Mouse (Mus musculus): ENCODE measurements around the gene Galnt12.

DNA sequence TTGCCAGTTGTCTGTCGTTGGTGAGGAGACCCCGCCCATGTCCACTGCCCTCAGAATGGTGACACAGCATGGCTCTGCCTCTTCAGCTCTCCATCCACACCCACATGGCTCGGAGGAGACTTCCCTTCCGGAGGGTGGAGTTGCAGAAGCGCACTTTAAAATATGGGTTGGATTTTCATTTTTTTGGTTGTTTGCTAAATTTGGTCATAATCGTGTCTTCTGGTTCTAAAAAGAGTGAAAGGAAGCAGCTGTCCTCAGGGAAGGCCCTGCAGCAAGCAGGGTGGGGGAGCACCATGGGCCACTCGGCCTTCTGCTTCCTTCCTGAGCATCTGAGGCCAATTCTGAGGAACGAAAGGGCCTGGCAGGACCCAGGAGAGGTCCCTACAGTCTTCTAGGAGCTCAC, 45.0 kb downstream of the Galnt12 start:
- TF ChIP-seq POLR2A (IDR thresholded peaks at IDR 0.05; ENCODE audit: control insufficient read depth, low read depth, low read length) (no peak), CTCF (IDR thresholded peaks at IDR 0.05; ENCODE audit: control insufficient read depth, insufficient read depth, insufficient replicate concordance, low read depth, low read length) (no peak)

All from testis, adult 2 months (tissue).